Mouse (Mus musculus): Measurements from ENCODE around the gene Selenoo.

The Selenoo gene

GRCm38 (mm10) chr15:89076156-89076731, 12.6 kb upstream of the Selenoo start:
- DNase-seq = peak; percentile 52

- peak; percentile 91 for DNase-seq
Measured at GRCm38 (mm10) chr15:89078208-89078836, 10.6 kb upstream of the Selenoo start.

- no peak for DNase-seq
Measured at GRCm38 (mm10) chr15:89083906-89084305, 5.0 kb upstream of the Selenoo start.

GRCm38 (mm10) chr15:89084826-89085225, 4.1 kb upstream of the Selenoo start:
- no peak for DNase-seq

GRCm38 (mm10) chr15:89089248-89090051, 566 bp downstream of the Selenoo start:
- peak; percentile 41 for DNase-seq

GRCm38 (mm10) chr15:89090662-89091061, 1.8 kb downstream of the Selenoo start:
- DNase-seq = no peak

- DNase-seq = no peak
Measured at GRCm38 (mm10) chr15:89092181-89092580, 3.3 kb downstream of the Selenoo start.

GRCm38 (mm10) chr15:89097450-89097849, 8.6 kb downstream of the Selenoo start:
- no peak for DNase-seq

GRCm38 (mm10) chr15:89098616-89099015, 9.7 kb downstream of the Selenoo start:
- DNase-seq = no peak

GRCm38 (mm10) chr15:89100823-89101222, 11.9 kb downstream of the Selenoo start:
- no peak for DNase-seq

GRCm38 (mm10) chr15:89102646-89103045, 13.8 kb downstream of the Selenoo start:
- no peak for DNase-seq

- DNase-seq = no peak
Measured at GRCm38 (mm10) chr15:89103921-89104320, 15.0 kb downstream of the Selenoo start.

GRCm38 (mm10) chr15:89104425-89104824, 15.5 kb downstream of the Selenoo start:
- no peak for DNase-seq

GRCm38 (mm10) chr15:89106073-89106472, 17.2 kb downstream of the Selenoo start:
- no peak for DNase-seq

- no peak for DNase-seq
Measured at GRCm38 (mm10) chr15:89106976-89107375, 18.1 kb downstream of the Selenoo start.

GRCm38 (mm10) chr15:89110147-89110546, 21.3 kb downstream of the Selenoo start:
- no peak for DNase-seq

- DNase-seq = no peak
Measured at GRCm38 (mm10) chr15:89118007-89118406, 29.1 kb downstream of the Selenoo start.

- peak; percentile 92 for DNase-seq
Measured at GRCm38 (mm10) chr15:89122649-89123366, 33.9 kb downstream of the Selenoo start, which contains the start of gene Tubgcp6. Tubgcp6 (minus strand) TSS chr15:89123112.

- DNase-seq = no peak
Measured at GRCm38 (mm10) chr15:89123595-89123994, 34.7 kb downstream of the Selenoo start.

GRCm38 (mm10) chr15:89124312-89124711, 35.4 kb downstream of the Selenoo start:
- no peak for DNase-seq

GRCm38 (mm10) chr15:89125351-89125750, 36.5 kb downstream of the Selenoo start:
- no peak for DNase-seq

GRCm38 (mm10) chr15:89126622-89127021, 37.7 kb downstream of the Selenoo start:
- DNase-seq = peak; percentile 48

- DNase-seq = no peak
Measured at GRCm38 (mm10) chr15:89127364-89127940, 38.6 kb downstream of the Selenoo start.
